Mouse (Mus musculus) MEL (cell line): Measurements from ENCODE around the gene Ubac2. TPM values are rescaled to one million over a fixed set of nuclear protein-coding genes. Genes with fewer than 3 reads are reported as not detected.

ENCODE experiments used
- DNase-seq: peaks from one replicate; pipeline ENCODE4 v3.0.0; 2011; ENCODE audit warnings: low read depth, low spot score
- H3K27ac ChIP-seq: 2 replicates; pipeline ENCODE4 v1.5.1; 2012; ENCODE audit warnings: low read depth, mild to moderate bottlenecking, control low read depth, low read length, moderate library complexity; ENCODE audit not compliant: control insufficient read depth
- H3K27me3 ChIP-seq, 2 experiments: fragments of 150-350 bp in 1 of 2; sonication (generic) in 1 of 2; 2 replicates each; pipeline ENCODE4 v1.6.1; 2012; ENCODE audit warnings: low read length in 2 of 2, mild to moderate bottlenecking in 2 of 2, improper control_type of control experiment in 1 of 2, moderate library complexity in 1 of 2; ENCODE audit not compliant: insufficient read depth in 2 of 2, control insufficient read depth in 1 of 2
- H3K36me3 ChIP-seq, 2 experiments: 2 replicates each; pipeline ENCODE4 v1.6.1; 2012 to 2014; ENCODE audit warnings: low read length in 2 of 2, improper control_type of control experiment in 1 of 2, inconsistent platforms in 1 of 2, mild to moderate bottlenecking in 1 of 2; ENCODE audit not compliant: insufficient read depth in 2 of 2, control insufficient read depth in 1 of 2
- H3K4me1 ChIP-seq, 2 experiments: fragments of 150-350 bp in 1 of 2; sonication (generic) in 1 of 2; 2 replicates each; pipeline ENCODE4 v1.6.1; 2012; ENCODE audit warnings: low read length in 2 of 2, improper control_type of control experiment in 1 of 2, mild to moderate bottlenecking in 1 of 2; ENCODE audit not compliant: insufficient read depth in 2 of 2, control insufficient read depth in 1 of 2
- H3K4me3 ChIP-seq, 2 experiments: fragments of 150-350 bp in 1 of 2; sonication (generic) in 1 of 2; 2 replicates each; pipeline ENCODE4 v1.5.1; 2012; ENCODE audit warnings: low read depth in 2 of 2, low read length in 2 of 2, mild to moderate bottlenecking in 2 of 2, moderate library complexity in 2 of 2, control low read depth in 1 of 2, improper control_type of control experiment in 1 of 2; ENCODE audit not compliant: control insufficient read depth in 1 of 2, insufficient read depth in 1 of 2
- H3K79me2 ChIP-seq: 2 replicates; pipeline ENCODE4 v1.6.1; 2012; ENCODE audit warnings: mild to moderate bottlenecking, low read length, moderate library complexity; ENCODE audit not compliant: control insufficient read depth, poor library complexity, insufficient read depth
- H3K9ac ChIP-seq: 2 replicates; pipeline ENCODE4 v1.6.1; 2012; ENCODE audit warnings: low read depth, mild to moderate bottlenecking, control low read depth, low read length, moderate library complexity; ENCODE audit not compliant: control insufficient read depth, poor library complexity, severe bottlenecking
- H3K9me3 ChIP-seq: fragments of 150-350 bp; sonication (generic); replicated peaks from 2 replicates; pipeline ENCODE4 v1.6.1; 2012; ENCODE audit warnings: mild to moderate bottlenecking, low read length, improper control_type of control experiment, moderate library complexity; ENCODE audit not compliant: insufficient read depth
- CHD1 ChIP-seq: IDR thresholded peaks from 2 replicates; pipeline ENCODE4 v1.6.1; 2012; ENCODE audit warnings: low read depth, mild to moderate bottlenecking, inconsistent platforms, low read length, improper control_type of control experiment
- CHD2 ChIP-seq: IDR thresholded peaks from 2 replicates; pipeline ENCODE4 v1.6.1; 2011; ENCODE audit warnings: low read length, improper control_type of control experiment
- HCFC1 ChIP-seq: IDR thresholded peaks from 2 replicates; pipeline ENCODE4 v1.6.1; 2012; ENCODE audit warnings: low read depth, mild to moderate bottlenecking, inconsistent platforms, low read length, improper control_type of control experiment, moderate library complexity
- JUND ChIP-seq: IDR thresholded peaks from 2 replicates; pipeline ENCODE4 v1.6.1; 2011; ENCODE audit warnings: low read depth, mild to moderate bottlenecking, improper control_type of control experiment, low read length
- KAT2A ChIP-seq: conservative IDR thresholded peaks from 2 replicates; pipeline ENCODE4 v1.6.1; 2012; ENCODE audit warnings: low read depth, low read length, improper control_type of control experiment, inconsistent platforms
- MAX ChIP-seq: IDR thresholded peaks from 2 replicates; pipeline ENCODE4 v1.6.1; 2011; ENCODE audit warnings: low read length, improper control_type of control experiment
- MAZ ChIP-seq: IDR thresholded peaks from 2 replicates; pipeline ENCODE4 v1.6.1; 2012; ENCODE audit warnings: low read depth, mild to moderate bottlenecking, inconsistent platforms, low read length, improper control_type of control experiment
- MXI1 ChIP-seq: IDR thresholded peaks from 2 replicates; pipeline ENCODE4 v1.6.1; 2011; ENCODE audit warnings: mild to moderate bottlenecking, low read depth, low read length, improper control_type of control experiment
- MYB ChIP-seq: IDR thresholded peaks from 2 replicates; pipeline ENCODE4 v1.6.1; 2011; ENCODE audit warnings: mild to moderate bottlenecking, low read depth, low read length, improper control_type of control experiment
- MYC ChIP-seq: IDR thresholded peaks from 2 replicates; pipeline ENCODE4 v1.6.1; 2011; ENCODE audit warnings: low read depth, mild to moderate bottlenecking, low read length, improper control_type of control experiment, moderate library complexity
- NELFE ChIP-seq: IDR thresholded peaks from 2 replicates; pipeline ENCODE4 v1.6.1; 2011; ENCODE audit warnings: low read depth, low read length, improper control_type of control experiment
- NRF1 ChIP-seq: IDR thresholded peaks from 2 replicates; pipeline ENCODE4 v1.6.1; 2014; ENCODE audit warnings: low read depth, mild to moderate bottlenecking, inconsistent platforms, low read length, improper control_type of control experiment, moderate library complexity; ENCODE audit not compliant: poor library complexity, insufficient read depth, severe bottlenecking
- POLR2A ChIP-seq, 2 experiments: IDR thresholded peaks; 2 replicates each; pipeline ENCODE4 v1.6.1; 2011 to 2012; ENCODE audit warnings: low read length in 2 of 2, mild to moderate bottlenecking in 2 of 2, control low read depth in 1 of 2, improper control_type of control experiment in 1 of 2, low read depth in 1 of 2, moderate library complexity in 1 of 2; ENCODE audit not compliant: control insufficient read depth in 1 of 2, insufficient read depth in 1 of 2, poor library complexity in 1 of 2
- POLR2AphosphoS5 ChIP-seq: IDR thresholded peaks from 2 replicates; pipeline ENCODE4 v1.6.1; 2012; ENCODE audit warnings: low read depth, borderline replicate concordance, mild to moderate bottlenecking, inconsistent platforms, low read length, moderate library complexity, mixed read lengths
- RAD21 ChIP-seq: IDR thresholded peaks from 2 replicates; pipeline ENCODE4 v1.6.1; 2011; ENCODE audit warnings: mild to moderate bottlenecking, low read depth, low read length, improper control_type of control experiment
- SMC3 ChIP-seq: IDR thresholded peaks from 2 replicates; pipeline ENCODE4 v1.6.1; 2011; ENCODE audit warnings: low read depth, low read length, improper control_type of control experiment
- TBP ChIP-seq: IDR thresholded peaks from 2 replicates; pipeline ENCODE4 v1.8.0; 2011; ENCODE audit warnings: low read depth, low read length, improper control_type of control experiment
- TCF12 ChIP-seq: IDR thresholded peaks from 2 replicates; pipeline ENCODE4 v1.6.1; 2014; ENCODE audit warnings: low read depth, mild to moderate bottlenecking, inconsistent platforms, low read length, improper control_type of control experiment, moderate library complexity
- USF2 ChIP-seq, 2 experiments: IDR thresholded peaks; 2 replicates each; pipeline ENCODE4 v1.6.1; 2011 to 2012; ENCODE audit warnings: improper control_type of control experiment in 2 of 2, low read length in 2 of 2, borderline replicate concordance in 1 of 2, inconsistent platforms in 1 of 2, low read depth in 1 of 2, mild to moderate bottlenecking in 1 of 2; ENCODE audit not compliant: insufficient read depth in 1 of 2
- ZC3H11A ChIP-seq: IDR thresholded peaks from 2 replicates; pipeline ENCODE4 v1.6.1; 2012; ENCODE audit warnings: low read depth, mild to moderate bottlenecking, inconsistent platforms, low read length, improper control_type of control experiment
- ZMIZ1 ChIP-seq: IDR thresholded peaks from 2 replicates; pipeline ENCODE4 v1.6.1; 2012; ENCODE audit warnings: low read depth, mild to moderate bottlenecking, inconsistent platforms, low read length, improper control_type of control experiment, moderate library complexity
- ZNF384 ChIP-seq: IDR thresholded peaks from 2 replicates; pipeline ENCODE4 v1.6.1; 2012; ENCODE audit warnings: low read depth, mild to moderate bottlenecking, inconsistent platforms, low read length, improper control_type of control experiment
- polyA plus RNA-seq, 2 experiments: library from polyadenylated mRNA; stranded (reverse) in 1 of 2; unstranded in 1 of 2; fragments of >175 nt in 1 of 2; fragments of >200 nt in 1 of 2; gene quantifications; 2 replicates each; pipeline versions ENCODE4 v1.2.1 to v1.2.4; 2012; ENCODE audit warnings: low replicate concordance in 2 of 2, low read depth in 1 of 2; ENCODE audit not compliant: insufficient read length in 2 of 2, insufficient read depth in 1 of 2, missing spikeins in 1 of 2
- total RNA-seq: library from RNA; depleted of rRNA; stranded (reverse); fragments of 300-350 nt; gene quantifications from 2 replicates; pipeline ENCODE4 v1.2.3, GENCODE M21; 2012

Gene Ubac2
- total and polyA plus RNA-seq, 3 experiments, result 32.9 to 44.8 TPM; not detected in 1

DNA sequence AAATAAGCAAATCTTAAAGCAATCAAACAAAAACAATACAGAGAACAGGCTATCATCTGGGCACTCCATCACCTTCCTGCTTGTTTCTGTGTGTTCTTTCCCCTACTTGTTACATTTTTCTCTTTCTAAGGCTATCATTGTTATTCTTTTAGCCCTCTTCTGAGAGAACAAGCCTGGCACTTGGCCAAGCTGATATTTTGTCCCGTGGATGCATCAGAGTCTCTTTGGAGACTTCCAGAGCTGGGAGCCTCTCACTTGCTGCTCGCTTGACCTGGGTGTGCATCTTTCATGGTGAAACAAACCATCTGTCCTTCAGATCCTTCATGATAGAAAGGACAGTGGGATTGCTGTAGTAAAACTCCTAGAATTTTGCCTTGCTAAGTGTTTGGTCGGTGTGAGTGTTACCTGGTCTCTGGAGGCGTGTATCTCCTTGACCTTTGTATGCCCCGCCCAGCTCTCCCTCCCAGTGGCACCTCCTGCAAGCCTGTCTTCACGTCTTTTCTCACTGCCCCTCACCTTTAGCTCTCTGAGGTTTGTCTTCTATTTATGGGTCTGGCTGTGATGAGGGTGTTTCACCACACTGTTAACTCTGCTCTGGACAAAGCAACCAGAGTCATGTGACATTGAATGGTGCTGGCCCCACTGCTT lies 5.9 kb downstream of the Ubac2 start:
- no peak overlapping the region for H3K9ac ChIP-seq
- H3K27me3 ChIP-seq, result no peaks in the 10 kb centered on the region
- TF ChIP-seq MYC (no peak), MYB (no peak), TBP (no peak), POLR2AphosphoS5 (no peak), ZMIZ1 (no peak), JUND (no peak), POLR2A (IDR thresholded peaks at IDR 0.05; ENCODE audit: control insufficient read depth in 1 of 2, insufficient read depth in 1 of 2, low read depth in 1 of 2, low read length in 2 of 2, poor library complexity in 1 of 2) (no peak), MAX (no peak), MXI1 (no peak), ZNF384 (no peak), USF2 (IDR thresholded peaks at IDR 0.05; ENCODE audit: borderline replicate concordance in 1 of 2, insufficient read depth in 1 of 2, low read depth in 1 of 2, low read length in 2 of 2) (no peak)
- H3K79me2 ChIP-seq, result peaks cover 3% of the 10 kb centered on the region
- no peak overlapping the region for H3K4me3 ChIP-seq
- no peaks in the 10 kb centered on the region for H3K36me3 ChIP-seq
- no peaks in the 10 kb centered on the region for H3K4me1 ChIP-seq
- no peaks in the 10 kb centered on the region for H3K9me3 ChIP-seq
- DNase-seq, result no peak
- H3K27ac ChIP-seq, result no peak overlapping the region

DNA sequence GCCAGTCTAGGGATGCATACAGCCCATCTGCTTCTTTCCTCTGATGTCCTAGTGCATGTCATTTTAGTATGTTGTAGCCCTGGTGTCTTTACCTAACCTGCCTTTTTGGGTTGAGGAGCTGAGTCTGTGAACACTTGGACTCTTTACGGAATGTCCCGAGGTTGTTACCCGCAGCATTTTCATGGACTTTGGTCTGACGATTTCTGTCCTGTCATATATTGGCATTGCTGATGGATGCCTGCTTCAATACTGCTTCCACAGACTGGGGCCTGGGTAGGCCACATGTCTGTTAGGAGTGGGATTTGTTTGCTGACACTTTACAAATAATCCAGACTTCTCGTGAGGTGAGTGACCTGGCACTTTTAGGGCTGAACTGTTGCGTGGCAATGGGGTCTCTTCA lies 15.3 kb downstream of the Ubac2 start:
- H3K4me1 ChIP-seq, result no peaks in the 10 kb centered on the region
- no peak overlapping the region for H3K9ac ChIP-seq
- no peak overlapping the region for H3K27ac ChIP-seq
- H3K36me3 ChIP-seq, result peaks cover 0 to 3% of the 10 kb centered on the region in 2 experiments; a peak in 2 of 4 replicates
- no peak for DNase-seq
- peaks cover 4% of the 10 kb centered on the region for H3K79me2 ChIP-seq
- TF ChIP-seq MAZ (no peak), CHD1 (no peak), RAD21 (no peak), MAX (no peak), TCF12 (no peak), NRF1 (no peak), NELFE (no peak), ZC3H11A (no peak), POLR2A (IDR thresholded peaks at IDR 0.05; ENCODE audit: control insufficient read depth in 1 of 2, insufficient read depth in 1 of 2, low read depth in 1 of 2, low read length in 2 of 2, poor library complexity in 1 of 2) (no peak), CHD2 (no peak), SMC3 (no peak), KAT2A (no peak), USF2 (IDR thresholded peaks at IDR 0.05; ENCODE audit: borderline replicate concordance in 1 of 2, insufficient read depth in 1 of 2, low read depth in 1 of 2, low read length in 2 of 2) (no peak), HCFC1 (no peak), JUND (no peak)
- H3K9me3 ChIP-seq, result no peaks in the 10 kb centered on the region
- no peak overlapping the region for H3K4me3 ChIP-seq
- H3K27me3 ChIP-seq, result no peaks in the 10 kb centered on the region
